Mouse (Mus musculus) urinary bladder, postnatal 25 days (tissue): Measurements from ENCODE around the gene Rtcb.

Source experiments
- DNase-seq: peaks from one replicate; pipeline ENCODE4 v3.0.0; 2022; ENCODE audit warnings: low spot score

The Rtcb gene

DNA sequence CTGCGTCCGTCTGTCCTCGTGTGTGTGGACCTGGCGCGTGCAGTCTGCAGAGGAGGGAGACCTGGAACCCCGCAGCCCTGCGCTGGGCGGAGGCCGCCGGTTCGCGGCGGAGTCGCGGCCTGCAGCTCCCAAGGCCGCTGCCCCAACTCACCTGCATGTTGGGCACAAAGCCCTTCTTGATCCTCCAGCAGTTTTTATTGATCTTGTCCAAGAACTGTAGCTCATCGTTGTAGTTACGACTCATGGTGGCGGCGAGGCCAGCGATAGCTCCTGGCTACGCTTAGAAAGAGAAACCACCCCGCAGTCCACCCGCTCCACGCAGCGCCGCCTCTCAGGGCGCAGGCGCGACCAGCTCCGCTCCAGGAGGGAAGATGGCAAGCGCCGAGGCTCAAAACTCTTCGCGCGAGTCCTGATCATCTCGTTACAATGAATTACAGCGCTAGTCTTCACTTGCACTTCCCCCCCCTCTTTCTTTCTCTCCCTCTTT lies at the start of gene Rtcb:
Gene Rtcb, minus strand, starts transcription at position 360 of the 487 bp plus-strand sequence.
- peak; percentile 99 for DNase-seq

DNA sequence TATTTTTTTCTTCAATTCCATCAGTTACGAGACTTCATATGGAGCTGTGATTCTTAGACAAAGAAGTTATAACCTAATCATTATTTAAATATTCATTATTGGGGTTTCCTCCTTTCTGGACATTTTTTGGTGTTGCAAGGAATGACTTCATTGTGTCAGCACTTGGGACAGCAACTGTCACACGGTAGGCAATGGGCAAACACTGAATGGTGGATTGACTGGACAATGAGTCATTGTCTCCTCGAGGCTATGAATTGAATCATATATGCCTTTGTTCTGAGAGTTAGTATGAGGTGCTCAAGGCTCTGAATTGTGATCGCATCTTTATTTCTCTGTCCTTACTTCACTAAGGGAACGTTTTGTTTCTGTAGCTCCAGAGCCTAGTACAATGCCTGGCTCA lies 48.8 kb upstream of the Rtcb start:
- no peak for DNase-seq

DNA sequence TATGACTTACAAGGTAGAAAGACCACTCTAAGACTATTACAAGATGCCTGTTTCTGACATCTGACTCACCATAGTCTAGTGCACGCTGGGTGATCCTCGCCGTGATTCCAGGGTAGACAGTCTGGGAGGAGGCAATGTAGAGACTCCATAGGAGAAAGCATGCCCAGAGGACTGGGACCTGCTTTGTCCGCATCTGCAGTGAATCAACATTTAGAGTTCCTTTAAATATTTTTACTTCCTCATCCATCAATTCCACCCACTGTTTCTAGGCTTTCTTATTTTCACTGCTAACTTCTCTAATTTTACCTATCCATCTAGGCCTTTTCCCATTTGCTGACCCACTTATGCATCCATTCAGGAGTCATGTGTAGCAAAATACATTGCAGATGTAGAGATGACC lies 42.8 kb upstream of the Rtcb start:
- no peak for DNase-seq

DNA sequence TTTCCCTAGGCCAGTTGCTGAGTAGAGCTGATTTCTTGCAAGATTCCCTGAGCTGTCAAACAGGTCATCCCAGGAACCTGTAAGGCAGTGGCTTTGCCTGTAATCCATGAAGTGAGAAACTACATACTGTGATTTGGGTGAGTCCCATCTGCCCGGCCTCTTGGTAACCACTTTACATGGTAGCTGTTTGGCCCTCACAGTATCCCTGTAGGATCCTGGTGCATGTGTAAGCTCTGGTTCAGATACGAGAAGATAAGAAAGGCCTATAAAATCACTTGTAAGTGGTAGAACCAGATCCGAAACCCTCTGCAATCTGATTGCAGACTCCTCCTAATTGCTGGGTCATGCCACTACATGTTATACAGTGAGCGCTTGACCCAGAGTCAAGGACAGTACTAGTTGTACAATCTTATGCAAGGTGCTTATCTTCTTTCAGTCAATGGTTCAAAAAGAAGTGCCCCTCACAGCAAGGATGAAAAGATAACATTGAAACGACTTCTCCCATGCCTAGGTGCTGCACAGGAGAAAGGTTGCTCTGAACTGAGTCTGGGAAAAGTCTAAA lies 37.0 kb upstream of the Rtcb start:
- DNase-seq: no peak

DNA sequence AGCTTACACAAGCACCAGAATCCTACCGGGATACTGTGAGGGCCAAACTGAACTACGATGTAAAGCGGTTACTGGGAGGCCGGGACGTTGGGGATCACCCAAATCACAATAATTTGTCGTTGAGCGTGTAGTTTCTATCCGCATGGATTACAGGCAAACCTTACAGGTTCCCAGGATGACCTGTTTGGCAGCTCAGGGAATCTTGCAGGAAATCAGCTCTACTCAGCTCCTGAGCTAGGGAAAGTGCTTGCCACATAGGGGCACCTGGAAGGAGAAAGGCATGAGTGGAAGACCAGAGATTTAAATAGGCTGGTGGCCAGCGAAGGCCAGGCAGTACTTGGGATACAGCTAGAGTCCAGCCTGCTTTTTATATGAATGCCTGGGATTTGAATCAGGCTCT lies 36.2 kb upstream of the Rtcb start:
- no peak for DNase-seq

DNA sequence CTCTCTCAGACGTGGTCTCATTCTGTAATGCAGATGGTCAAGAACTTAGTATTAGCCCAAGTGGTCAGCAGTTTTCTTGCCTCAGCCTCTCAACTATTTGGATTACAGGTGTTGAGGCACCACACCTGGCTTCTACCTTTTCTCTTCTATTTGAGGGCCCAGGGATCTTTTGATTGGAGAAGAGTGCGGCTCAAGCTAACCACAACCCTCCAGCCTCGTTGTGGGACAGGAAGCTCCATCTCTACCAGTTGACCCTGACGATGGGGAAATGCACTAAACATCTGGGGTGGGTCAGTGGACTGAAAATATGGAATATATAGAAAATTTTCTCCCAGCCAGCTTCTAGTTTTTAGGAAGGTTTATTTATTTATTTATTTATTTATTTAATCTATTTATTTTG lies 34.8 kb upstream of the Rtcb start:
- no peak for DNase-seq

DNA sequence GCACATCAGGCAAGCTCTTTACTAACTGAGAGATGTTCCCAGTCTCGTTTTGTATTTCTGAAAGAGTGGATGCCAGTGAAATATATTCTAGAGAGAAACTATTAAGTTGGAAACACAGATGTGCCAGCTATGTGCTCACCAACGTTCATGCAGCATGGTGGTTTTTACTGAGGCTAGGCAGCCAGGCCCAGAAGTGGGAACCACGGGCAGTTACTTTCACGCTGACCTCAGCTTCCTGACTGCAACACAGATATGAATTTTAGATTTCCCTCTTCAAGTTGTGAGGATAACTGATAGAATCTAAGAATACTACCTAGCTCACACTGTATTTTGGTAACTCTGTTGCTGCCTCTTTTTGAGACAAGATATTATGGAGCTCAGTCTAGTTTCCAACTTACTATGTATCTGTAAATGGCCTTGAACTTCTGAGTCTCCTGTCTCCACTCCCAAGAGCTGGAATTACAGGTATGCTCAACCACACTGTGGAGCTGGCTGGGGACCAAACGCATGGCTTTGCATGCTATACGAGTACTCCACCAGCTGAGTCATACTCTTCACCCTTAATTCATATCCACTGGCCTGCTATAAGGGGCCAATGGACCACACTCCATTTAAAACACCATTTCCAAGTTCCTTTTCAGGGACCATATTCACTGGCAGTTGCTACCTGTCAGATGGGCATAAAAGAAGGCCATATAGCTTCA lies 31.9 kb upstream of the Rtcb start:
- no peak for DNase-seq

DNA sequence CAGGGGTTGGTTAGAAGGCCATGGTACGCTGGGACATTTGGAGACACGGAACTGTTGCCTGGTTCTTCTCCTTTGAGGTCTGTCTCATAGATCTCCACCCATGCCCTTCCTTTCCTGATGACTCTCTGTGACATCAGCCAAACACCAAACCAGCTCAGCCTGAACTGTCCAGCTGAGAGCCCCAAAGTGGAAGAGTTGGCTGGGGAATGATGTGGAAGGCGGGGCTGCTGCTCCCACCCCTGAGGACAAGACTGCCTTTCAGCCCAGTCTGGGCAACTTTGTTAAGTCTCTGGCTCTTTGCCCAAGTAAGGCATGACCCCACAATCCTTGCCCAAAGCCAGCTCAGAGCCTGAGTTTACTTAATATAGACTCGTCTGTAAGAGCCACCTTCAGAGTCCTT lies 15.3 kb upstream of the Rtcb start:
- no peak for DNase-seq

DNA sequence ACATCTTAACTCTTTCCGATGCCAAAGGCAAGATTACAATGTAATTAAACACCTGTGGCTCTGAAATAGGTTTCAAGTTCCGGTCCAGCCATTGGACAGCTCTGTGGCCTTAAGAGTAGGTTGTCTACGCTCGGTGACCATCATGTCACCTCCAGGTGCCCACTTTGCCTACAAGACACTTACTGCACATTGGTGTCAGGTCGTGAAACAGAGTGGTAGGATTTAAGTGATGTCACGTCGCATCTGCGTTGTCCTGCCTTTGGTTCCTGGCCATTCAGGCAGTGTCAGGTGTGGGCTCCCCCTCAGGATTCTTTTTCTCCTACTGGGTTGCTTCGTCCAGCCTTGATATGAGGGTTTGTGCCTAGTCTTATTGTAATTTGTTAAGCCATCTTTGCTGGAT lies 14.2 kb upstream of the Rtcb start:
- DNase-seq: no peak

DNA sequence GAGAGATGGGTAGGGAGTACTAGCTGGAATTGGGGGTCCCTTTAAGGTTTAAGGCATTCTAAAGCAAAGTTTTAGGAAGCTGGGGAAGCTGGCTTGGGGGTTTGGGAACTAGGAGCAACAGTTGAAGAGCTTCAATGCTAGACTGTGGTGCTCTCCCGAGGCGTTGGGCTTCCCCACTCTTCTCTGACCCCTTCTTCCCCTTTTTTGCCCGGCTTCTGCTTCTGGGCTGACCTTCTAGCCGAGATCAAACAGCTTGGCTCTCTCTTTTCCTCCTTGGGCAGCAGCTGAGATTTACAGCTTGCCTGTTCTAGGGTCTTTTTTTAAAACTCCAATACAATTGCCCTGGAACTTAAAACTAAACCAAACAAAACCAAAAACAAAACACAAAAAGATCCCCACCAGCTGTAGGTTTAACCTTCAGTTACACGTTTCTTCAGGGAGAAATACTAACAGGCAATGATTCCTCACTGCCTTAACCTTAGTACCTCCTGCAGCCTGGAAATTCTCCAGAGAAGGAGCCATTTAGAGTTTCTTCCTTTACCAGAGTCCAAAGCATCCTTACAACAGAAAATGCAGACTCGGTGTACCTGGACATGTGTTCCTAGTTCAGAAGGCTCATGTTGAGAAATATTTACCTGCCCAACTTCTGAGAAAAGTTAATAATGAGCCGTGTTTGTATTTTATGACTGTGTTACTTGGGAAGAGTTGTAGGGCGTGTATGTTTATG lies 12.4 kb upstream of the Rtcb start:
- DNase-seq: no peak

DNA sequence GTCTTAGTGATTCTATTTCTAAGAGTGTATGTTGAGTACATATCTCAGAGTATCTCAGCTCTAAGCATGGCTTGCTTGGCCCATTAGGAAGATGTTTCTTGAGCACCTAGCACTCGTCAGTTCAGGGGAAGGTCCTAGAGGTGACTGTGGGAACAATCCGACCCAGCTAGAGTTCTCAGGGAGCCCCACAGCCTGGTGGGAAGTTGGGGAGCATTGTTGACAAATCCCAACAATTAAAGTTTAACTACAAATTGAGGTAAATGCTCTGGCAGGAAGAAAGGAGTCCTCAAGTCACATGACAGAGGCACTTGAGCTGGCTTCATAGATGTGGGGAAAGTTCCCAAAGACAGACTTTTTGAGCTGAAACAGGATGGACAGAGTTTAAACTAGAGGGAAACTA lies 11.1 kb upstream of the Rtcb start:
- DNase-seq: no peak

DNA sequence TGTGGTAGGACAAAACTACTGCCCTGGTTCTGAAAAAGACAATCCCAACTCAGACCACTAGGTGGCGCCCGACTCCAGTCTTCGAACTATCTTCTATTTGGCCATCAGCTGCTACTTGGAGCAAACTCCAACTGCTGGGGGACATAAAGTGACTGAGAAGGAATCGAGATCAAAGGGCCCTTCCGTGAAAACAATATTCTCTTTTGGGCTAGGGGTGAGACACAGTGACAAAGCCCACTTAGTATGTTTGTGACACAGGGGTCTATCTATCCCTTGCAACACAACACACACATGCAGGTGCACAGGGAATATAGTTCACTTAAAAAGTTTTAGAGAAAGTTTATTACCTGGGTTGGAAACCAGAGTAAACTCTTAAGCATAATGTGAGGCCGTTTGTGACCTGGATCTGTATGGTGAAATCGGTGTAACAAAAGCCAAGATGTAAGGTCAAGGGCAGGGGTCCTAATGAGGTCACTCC lies 10.6 kb upstream of the Rtcb start:
- peak; percentile 84 for DNase-seq

DNA sequence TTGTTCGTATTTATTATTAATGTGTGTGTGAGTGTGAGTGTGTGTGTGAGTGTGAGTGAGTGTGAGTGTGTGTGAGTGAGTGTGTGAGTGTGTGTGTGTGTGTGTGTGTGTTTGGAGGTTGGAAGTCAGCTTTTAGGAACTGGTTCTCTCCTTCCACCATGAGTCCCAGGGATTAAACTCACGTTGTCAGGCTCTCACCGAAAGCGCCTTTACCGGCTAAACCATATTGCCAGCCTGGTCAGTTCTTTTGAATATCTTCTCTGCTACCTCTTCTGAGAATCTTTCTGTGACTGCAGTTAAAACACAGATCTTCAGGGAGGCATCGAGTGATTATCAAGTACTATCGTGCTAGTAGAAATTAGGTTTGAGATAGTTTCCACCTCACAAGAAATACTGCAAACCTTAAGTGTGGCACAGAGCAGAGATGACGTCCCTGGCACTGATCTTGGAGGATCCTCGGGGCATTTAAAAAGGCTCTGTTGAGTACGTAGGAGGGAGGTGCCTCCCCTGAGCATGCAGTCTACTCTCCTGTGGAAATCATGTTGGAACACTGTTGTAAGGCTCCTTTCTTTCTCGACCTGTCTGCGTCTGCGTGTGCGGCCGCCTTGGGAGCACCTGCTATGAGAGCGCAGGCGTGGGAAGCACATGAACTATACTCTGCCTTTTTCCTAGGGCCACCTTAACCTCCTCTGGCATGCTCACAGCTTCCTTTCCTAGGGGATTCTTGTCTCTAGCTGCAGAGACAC lies 10.0 kb upstream of the Rtcb start:
- DNase-seq: no peak

DNA sequence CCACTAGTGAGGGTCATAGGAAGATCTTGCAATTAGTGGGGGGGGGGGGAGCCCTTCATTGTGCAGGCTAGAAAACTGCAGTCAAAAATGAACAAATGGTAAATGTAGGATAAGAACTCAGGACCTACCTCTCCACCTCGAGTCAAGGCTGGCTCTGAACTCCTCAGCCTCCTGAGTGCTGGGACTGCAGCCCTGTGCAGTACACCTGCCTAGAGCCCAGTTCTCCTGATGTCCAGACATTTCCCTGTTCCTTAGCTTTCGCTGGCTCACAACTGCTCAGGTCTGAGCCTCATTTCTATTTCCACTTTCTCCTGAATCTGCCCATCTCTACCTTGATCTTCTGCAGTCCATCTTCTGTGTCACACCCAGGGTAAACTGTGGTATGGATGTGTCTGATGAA lies 8.9 kb upstream of the Rtcb start:
- DNase-seq: no peak

DNA sequence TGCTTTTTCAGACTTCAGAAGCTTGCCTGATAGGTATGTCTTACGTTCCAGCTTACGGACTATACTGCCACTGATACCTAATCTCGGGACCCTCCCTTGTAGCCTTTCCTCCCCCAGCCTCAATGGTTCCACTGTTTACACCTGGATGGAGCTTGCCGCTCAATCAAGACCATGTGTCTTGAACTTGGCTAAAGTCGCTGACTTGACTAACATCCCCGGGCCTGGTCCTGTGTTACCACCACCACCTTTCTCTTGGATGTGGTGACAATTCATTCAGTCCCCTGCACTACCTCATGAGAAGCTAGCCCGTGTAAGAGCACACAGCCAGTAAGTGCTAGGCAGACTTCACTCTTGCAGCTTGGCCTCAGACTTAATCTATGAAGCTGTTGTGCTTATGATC lies 6.7 kb upstream of the Rtcb start:
- no peak for DNase-seq

DNA sequence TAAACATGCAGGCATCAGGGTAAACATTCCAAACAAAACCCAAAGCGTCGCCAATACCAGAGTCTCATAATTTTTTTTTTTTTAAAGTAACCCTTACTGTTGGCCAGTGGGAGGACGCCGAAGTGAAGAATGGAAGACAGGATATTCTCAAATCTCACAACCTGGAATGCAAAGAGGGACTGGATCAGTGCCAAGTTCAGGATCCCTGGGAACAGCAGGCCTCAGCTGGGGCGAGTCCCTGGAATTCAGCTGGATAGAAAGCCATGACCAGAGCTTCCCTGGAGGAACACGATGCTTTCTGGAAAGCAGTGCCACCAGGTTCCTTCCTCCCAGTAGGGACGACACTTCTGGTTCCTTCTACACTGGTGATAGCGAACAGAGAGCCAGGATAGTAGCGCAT lies 5.3 kb upstream of the Rtcb start:
- DNase-seq: no peak

DNA sequence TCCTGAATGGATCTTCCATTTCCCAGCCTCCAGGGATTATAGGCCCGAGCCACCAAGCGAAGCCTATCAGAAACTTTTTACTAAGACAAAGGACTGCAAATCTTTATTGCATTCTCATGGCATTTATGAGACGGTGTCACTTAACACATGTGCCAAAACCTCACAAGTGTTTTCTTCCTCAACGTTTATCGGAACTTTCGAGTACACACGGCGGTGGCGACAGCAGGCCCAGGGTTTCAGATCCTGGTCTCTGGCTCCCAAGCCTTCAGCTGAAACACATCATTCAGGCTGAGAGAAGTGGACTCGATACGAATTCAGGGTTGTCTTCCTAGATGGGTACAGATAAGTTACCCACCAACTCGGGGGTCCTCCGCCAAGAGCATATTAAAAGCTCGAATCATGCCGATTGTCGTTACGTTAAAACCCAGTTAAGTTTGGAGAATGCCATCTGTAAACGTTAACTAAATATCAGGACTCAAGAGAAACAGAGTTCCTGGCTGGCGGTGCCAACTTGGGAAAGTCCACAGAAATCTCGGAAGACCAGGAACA lies 678 bp downstream of the Rtcb start:
- no peak for DNase-seq

DNA sequence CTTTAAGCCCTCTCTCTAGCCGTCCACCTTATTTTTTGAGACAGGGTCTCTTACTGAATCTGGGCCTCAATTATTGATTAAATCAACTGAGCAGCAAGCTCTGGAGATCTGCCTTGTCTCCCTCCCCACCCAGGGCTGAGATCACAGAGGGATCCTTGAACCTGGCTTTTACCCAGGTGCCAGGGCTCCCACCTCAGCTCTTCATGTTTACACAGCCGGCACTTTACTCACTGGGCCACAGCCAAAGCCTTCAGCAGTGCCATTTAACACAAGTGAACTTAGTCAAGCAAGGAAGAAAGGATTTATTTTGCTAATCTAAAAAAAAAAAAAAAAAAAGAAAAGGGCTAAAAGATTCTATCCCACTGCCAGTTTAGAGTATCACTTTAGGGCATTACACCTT lies 3.2 kb downstream of the Rtcb start:
- no peak for DNase-seq

DNA sequence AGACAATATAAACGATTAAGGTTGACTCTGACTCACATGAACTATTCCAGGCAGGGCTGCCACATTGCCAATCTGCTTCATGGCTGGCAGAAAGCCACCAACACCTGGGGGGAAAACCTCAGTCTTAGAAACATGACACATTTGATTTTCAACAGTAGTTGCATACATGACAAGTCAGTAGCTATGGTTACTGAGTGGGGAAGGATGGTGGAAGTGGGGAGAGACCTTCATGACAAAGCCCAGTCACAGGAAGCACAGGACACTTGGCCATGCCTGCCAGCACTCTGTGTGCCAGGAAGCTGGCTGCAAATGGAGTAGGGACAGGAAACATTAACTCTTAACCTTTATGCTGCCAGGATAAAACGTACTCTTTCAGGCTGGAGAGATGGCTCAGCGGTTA lies 4.2 kb downstream of the Rtcb start:
- DNase-seq: no peak

DNA sequence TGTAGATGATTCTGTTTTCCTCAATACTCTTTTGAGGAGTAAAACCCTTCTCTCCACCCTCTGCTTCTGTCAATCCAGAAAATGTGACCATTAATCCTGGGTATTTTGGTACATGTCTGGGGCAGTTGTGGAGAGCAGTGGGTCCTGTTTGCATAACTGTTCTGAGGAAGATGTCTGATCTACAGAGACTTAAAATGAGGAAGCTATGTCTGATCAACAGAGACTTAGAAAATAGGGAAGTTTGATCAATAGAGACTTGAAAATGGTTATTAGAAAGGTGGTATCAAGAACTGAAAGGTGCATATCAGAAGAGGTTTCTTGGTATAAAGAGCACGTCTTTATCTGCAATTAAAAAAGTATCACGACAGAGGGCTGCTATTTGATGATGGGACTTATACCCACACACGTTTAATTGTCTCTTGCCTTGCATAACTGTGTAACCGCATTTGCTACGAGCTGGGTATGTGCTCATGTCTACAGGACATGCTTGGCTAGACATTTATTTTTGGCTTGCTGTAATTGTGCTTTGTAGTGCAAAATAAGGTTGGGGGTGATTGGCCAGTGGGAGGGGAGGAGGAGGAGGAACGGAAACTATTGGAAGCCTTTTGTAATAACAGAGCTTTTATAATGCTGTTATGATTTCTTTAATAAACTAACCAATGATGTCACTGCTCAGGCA lies 5.7 kb downstream of the Rtcb start:
- DNase-seq: no peak

DNA sequence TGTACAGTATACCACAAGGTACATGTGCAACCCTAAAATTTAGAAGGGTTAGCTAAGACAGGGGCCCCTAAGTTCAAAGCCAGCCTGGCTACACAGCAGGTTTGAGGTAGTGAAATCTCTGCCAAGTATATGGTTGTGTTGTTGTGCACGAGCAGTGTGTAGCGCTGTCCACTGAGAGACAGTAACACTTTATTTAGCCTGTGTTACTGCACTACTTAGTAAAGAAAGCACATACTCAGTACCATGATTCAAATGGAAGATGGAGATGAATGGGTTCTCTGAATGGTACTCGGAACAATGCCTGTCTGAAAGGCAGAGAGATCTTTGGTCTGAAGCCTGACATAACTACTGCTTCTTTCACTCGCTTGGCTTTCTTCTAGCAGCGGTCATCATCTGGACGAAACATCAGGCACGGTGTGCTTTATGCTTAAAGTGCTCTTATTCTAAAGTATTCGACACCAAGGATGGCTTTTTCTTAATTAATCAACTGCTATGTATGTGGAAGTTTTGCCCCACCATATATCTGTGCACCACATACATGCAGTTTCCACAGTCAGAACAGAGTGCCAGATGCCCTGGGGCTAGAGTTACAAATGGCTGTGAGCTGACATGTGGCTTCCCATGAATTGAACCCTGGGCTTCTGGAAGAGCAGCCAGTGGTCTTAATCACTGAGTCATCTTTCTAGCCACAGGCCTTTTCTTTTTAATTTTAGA lies 9.0 kb downstream of the Rtcb start:
- no peak for DNase-seq
